Mouse (Mus musculus) common myeloid progenitor, adult 5-6 weeks (primary cell): ENCODE measurements around the gene Soga3. TPM values are rescaled to one million over a fixed set of nuclear protein-coding genes. Genes with fewer than 3 reads are reported as not detected.

ENCODE experiments used
- ATAC-seq: replicated peaks from 2 replicates; pipeline ENCODE4 v1.8.0; 2016; ENCODE audit warnings: low read depth, mild to moderate bottlenecking, moderate TSS enrichment, inconsistent platforms; ENCODE audit not compliant: poor library complexity, severe bottlenecking
- total RNA-seq: library from RNA; stranded (forward); fragments of 200-1000, 187-1606 nt; gene quantifications from 2 replicates; pipeline ENCODE4 v1.2.3, GENCODE M21; 2017

The Soga3 gene
- total RNA-seq, 1 experiment from 2014 or later = not detected

- ATAC-seq = no peak
Observed at GRCm38 (mm10) chr10:29200609-29201008, 57.0 kb downstream of the Soga3 start.

GRCm38 (mm10) chr10:29206730-29207129 lies 63.1 kb downstream of the Soga3 start:
- ATAC-seq = peak; percentile 87; the same call in 1 of the 2 replicates

- ATAC-seq = no peak
Observed at GRCm38 (mm10) chr10:29208735-29209134, 65.1 kb downstream of the Soga3 start.

DNA sequence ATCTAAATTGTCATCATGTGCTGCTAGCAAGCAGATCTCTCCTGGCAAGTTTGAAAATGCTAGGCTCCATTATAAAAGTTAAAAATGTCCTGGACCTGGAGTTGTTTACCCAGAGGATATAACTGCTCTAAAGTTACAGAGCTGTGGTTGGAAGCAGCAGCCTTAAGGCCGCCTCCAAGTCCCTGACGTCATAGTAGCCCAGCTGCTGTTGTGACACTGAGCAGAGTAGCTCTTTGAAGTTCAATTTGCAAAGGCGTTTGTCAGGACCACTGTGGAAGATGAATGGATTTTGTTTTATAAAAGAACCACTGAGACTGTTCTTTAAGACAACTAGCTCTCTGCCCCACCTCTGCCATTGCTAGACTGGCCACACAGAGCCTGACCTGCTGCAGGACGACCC lies 67.8 kb downstream of the Soga3 start, which contains the start of gene 9330159F19Rik:
Gene 9330159F19Rik (plus strand): TSS at position 154 of the 400 bp plus-strand sequence.
- ATAC-seq = no peak

DNA sequence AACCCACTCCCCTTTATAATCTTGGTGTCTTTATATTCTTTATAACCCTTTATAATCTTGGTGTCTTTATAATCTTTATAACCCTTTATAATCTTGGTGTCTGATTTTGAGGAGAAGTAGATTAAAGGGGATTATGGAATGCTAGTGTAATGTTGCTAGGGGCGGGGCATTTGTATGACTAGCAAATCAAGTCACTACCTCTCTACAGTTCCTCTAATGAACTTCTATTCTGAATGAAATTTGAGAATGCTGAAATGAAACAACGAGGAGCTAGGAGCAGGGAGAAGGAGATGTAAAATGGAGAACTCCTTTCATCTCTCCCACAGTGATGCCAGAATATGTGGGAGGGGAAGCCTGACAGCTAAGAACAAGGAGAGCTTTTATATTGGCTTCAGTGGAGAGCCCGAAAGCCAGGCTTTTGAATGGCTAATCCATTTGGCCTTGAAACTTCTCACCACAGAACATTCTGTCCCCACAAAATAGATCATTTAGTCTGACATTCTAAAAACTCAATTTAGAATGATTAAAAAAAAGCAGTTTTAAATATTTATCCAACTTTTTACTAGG lies 70.0 kb downstream of the Soga3 start:
- no peak for ATAC-seq

GRCm38 (mm10) chr10:29216957-29217356 lies 73.3 kb downstream of the Soga3 start:
- no peak for ATAC-seq

- no peak for ATAC-seq
Observed at GRCm38 (mm10) chr10:29217451-29217850, 73.8 kb downstream of the Soga3 start.

- ATAC-seq = no peak
Observed at GRCm38 (mm10) chr10:29225329-29225728, 81.7 kb downstream of the Soga3 start.

- no peak for ATAC-seq
Observed at GRCm38 (mm10) chr10:29231208-29231607, 87.6 kb downstream of the Soga3 start.

Other genes with a start within 250 kb of the Soga3 start
- gene 2310057J18Rik, start 157.5 kb upstream of the Soga3 start, total RNA-seq = not detected in 2 replicates
- gene Gm49353, start 55.1 kb downstream of the Soga3 start, total RNA-seq = not detected in 2 replicates
- not detected in 2 replicates for gene 9330159F19Rik, start 67.8 kb downstream of the Soga3 start, total RNA-seq
- gene Echdc1, start 169.3 kb downstream of the Soga3 start, total RNA-seq = 38.2 and 51.8 TPM in 2 replicates
- 45.1 and 65.0 TPM in 2 replicates for gene Rnf146, start 218.6 kb downstream of the Soga3 start, total RNA-seq